Mouse (Mus musculus): ENCODE measurements around the gene Boll. TPM values are rescaled to one million over a fixed set of nuclear protein-coding genes. Genes with fewer than 3 reads are reported as not detected.

Gene Boll
- total RNA-seq, 4 experiments from 2014 or later = not detected

GRCm38 (mm10) chr1:55207561-55207960 is 155.7 kb downstream of the Boll start:
- DNase-seq (ENCODE audit: low spot score) = no peak

- no peak for DNase-seq (ENCODE audit: low spot score)
Measured at GRCm38 (mm10) chr1:55205808-55206327, 157.4 kb downstream of the Boll start.

DNA sequence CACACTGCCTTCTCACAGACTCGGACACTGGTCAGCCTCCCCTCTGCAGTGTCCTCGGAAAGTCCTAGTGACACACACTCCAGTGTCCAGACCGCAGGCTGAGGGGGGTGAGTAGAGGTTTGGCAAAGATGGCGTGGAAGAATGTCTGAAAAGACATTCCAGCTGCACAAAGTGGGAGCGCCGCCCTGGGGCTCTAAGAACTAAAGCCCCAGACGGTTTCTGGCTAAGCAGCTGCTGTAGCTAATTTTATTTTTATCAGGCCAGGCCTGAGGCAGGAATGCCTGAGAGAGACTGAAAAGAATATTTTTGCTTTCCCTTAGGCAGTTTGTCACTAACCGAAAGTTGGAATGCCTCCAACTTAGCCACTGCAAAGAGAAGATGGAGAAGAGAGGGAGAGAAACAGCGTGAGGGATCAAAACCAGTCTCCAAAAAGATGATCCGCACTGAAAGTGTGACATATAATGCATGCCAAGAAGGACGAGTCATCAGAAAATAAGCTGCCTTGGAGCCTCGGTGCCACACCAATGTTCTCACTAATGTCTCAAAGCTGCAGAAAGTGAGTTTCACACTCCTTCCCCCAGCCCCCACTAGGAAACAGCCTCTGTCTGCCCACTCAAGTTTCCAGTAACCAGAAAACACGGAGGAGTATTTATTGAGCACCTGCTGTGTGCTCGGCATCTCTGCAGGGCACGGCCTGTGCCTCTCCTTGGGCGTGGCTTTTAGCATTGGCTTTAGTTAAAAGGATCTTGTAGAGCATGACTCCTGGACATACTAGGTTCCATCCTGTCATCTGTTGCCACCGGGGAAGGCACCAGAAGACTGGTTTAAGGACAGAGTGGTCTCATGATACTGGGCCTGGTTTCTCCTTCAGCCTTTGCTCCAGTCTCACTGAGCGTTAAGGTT is 161.2 kb downstream of the Boll start:
- DNase-seq (ENCODE audit: low spot score) = peak; percentile 60

DNA sequence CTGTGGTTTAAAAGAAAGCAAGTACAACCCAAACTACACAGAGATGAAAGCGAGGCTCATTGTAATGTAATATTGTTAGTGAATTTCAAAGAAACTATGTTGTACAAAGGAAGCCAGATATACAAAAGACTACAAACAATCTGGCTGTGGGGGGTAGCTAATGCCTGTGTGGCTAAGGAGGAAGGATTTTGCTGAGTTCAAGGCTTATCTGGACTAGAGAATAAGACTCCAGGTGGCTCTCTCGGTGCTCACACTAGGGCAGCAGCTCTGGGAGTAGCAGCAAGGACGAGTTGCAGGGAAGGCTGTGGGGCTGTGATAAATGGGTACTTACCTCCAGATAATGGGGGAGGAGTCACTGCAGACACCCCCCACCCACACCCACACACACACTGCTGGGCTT is 164.6 kb downstream of the Boll start:
- no peak for DNase-seq (ENCODE audit: low spot score)

Other genes with a start within 250 kb of the Boll start
- 10 to 100 TPM; 28.0 to 33.3 (median 28.8) TPM for gene Mob4, start 232.2 kb downstream of the Boll start, total RNA-seq (2022)
- 10 to 100 TPM in 3 of 4 experiments, 1 to 10 TPM in 1; 9.1 to 13.3 (median 11.2) TPM for gene Rftn2, start 136.7 kb downstream of the Boll start, total RNA-seq (2022)
- gene Mars2, start 126.3 kb downstream of the Boll start, total RNA-seq (2022) = 1 to 10 TPM; 4.5 to 5.3 (median 4.7) TPM
- gene Plcl1, start 42.5 kb upstream of the Boll start, total RNA-seq (2022) = 1 to 10 TPM; 3.0 to 4.7 (median 3.5) TPM

Data from heart, adult 8-10 months (tissue).